Mouse (Mus musculus) stomach, embryonic 15.5 days (tissue): ENCODE measurements around the gene Lemd2. TPM values are rescaled to one million over a fixed set of nuclear protein-coding genes. Genes with fewer than 3 reads are reported as not detected.
"Not testable (repeated sequence)": the region's sequence is repeated elsewhere in the genome, so short reads cannot be mapped to it uniquely, and the experiment has no call there.

Source experiments
- ATAC-seq: fragments of 200-750 bp; cut with Nextera tagmentation; 2 replicates; pipeline ENCODE4 v1.8.0; 2017; ENCODE audit warnings: low read depth, moderate number of reproducible peaks, moderate TSS enrichment; ENCODE audit not compliant: insufficient read depth, low FRiP score
- H3K27ac ChIP-seq: fragments of 300-500 bp; sonication (generic); 2 replicates; pipeline ENCODE4 v1.5.1; 2015; ENCODE audit warnings: mild to moderate bottlenecking, inconsistent platforms
- H3K27me3 ChIP-seq: fragments of 300-500 bp; sonication (generic); replicated peaks from 2 replicates; pipeline ENCODE4 v1.6.1; 2015; ENCODE audit warnings: inconsistent platforms
- H3K36me3 ChIP-seq: fragments of 300-500 bp; sonication (generic); 2 replicates; pipeline ENCODE4 v1.6.1; 2015; ENCODE audit warnings: inconsistent platforms
- H3K4me1 ChIP-seq: fragments of 300-500 bp; sonication (generic); 2 replicates; pipeline ENCODE4 v1.6.1; 2015; ENCODE audit warnings: inconsistent platforms
- H3K4me2 ChIP-seq: fragments of 300-500 bp; sonication (generic); 2 replicates; pipeline ENCODE4 v1.6.1; 2015; ENCODE audit warnings: mild to moderate bottlenecking, inconsistent platforms
- H3K4me3 ChIP-seq: fragments of 300-500 bp; sonication (generic); replicated peaks from 2 replicates; pipeline ENCODE4 v1.5.1; 2015; ENCODE audit warnings: inconsistent platforms
- H3K9ac ChIP-seq: fragments of 300-500 bp; sonication (generic); 2 replicates; pipeline ENCODE4 v1.6.1; 2015; ENCODE audit warnings: inconsistent platforms
- H3K9me3 ChIP-seq: fragments of 300-500 bp; sonication (generic); 2 replicates; pipeline ENCODE4 v1.6.1; 2016; ENCODE audit warnings: inconsistent platforms
- WGBS: fragments of 180-500 bp; shearing (Covaris S2); methylation state at CpG from one replicate; pipeline ENCODE4 v1.1.7; 2015; 5-methylcytosine and 5-hydroxymethylcytosine counted together
- polyA plus RNA-seq: library from polyadenylated mRNA; unstranded; fragments of >200 nt; fragmentation: Nextera tagmentation; extraction: Ambion mirVana; gene quantifications from 2 replicates; pipeline ENCODE4 v1.2.1, GENCODE M21; 2015

Gene Lemd2
- polyA plus RNA-seq, 1 experiment from 2014 or later, result 14.7 TPM

DNA sequence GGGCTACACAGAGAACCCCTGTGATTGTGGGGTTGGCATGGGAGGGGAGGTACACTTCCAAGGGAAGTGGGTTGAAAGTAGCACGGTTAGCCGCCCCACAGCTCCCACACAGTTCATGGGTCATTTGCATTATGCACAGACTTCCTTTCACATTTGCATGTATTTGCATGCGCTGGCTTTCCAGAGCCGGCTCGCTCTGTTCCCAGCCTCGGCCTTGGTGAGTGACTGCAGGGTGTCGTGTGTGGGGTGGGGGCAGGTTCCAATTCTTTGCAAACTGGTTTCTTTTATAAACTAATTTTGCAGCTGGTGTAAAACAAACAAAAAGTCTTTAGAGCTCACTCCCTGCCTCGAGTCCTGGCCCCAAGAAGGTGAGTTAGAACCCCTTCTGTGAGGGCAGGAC is 34.4 kb upstream of the Lemd2 start:
- Histone ChIP-seq H3K27ac (no peak overlapping the region), H3K9me3 (no peaks in the 10 kb centered on the region), H3K36me3 (no peaks in the 10 kb centered on the region), H3K4me1 (peaks cover 18% of the 10 kb centered on the region), H3K27me3 (no peaks in the 10 kb centered on the region), H3K4me2 (no peak overlapping the region), H3K4me3 (no peak overlapping the region), H3K9ac (no peak overlapping the region)
- WGBS, result 39% methylated on average over 8 of the region's 8 CpGs
- no peak for ATAC-seq

DNA sequence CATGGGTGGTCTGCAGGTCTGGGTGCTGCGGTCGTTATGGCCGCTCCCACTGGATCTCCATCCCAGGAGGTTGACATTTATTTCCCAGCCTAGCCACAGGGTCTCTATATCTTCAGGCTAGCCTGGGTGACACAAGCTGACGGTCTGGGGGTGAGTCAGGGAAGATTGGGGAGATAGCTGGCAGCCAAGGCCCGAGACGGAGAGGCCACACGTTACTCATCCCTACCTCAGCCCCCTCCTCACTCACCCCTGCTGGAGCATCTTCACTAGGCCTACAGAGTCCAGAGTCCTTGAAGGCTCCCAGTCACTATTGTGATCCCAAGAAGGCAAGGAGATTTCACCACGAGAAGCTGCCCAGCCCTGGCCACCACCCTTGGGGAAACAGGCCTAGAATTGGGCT is 33.5 kb upstream of the Lemd2 start:
- no peak overlapping the region for H3K9ac ChIP-seq
- no peaks in the 10 kb centered on the region for H3K27me3 ChIP-seq
- 81% methylated on average over 8 of the region's 8 CpGs for WGBS
- no peak overlapping the region for H3K27ac ChIP-seq
- H3K4me1 ChIP-seq, result peaks cover 18% of the 10 kb centered on the region
- no peak overlapping the region for H3K4me2 ChIP-seq
- H3K4me3 ChIP-seq, result no peak overlapping the region
- no peak for ATAC-seq
- H3K36me3 ChIP-seq, result no peaks in the 10 kb centered on the region
- no peaks in the 10 kb centered on the region for H3K9me3 ChIP-seq

GRCm38 (mm10) chr17:27233298-27233697 is 29.0 kb upstream of the Lemd2 start:
- no peak overlapping the region for H3K4me3 ChIP-seq
- H3K9ac ChIP-seq, result no peak overlapping the region
- H3K9me3 ChIP-seq, result no peaks in the 10 kb centered on the region
- ATAC-seq, result no peak
- H3K27me3 ChIP-seq, result no peaks in the 10 kb centered on the region
- no peak overlapping the region for H3K27ac ChIP-seq
- no peaks in the 10 kb centered on the region for H3K4me1 ChIP-seq
- H3K36me3 ChIP-seq, result no peaks in the 10 kb centered on the region
- WGBS, result 79% methylated on average over 7 of the region's 7 CpGs
- no peak overlapping the region for H3K4me2 ChIP-seq

- Histone ChIP-seq H3K4me3 (no peak overlapping the region), H3K27me3 (no peaks in the 10 kb centered on the region), H3K4me1 (no peaks in the 10 kb centered on the region), H3K9me3 (no peaks in the 10 kb centered on the region), H3K9ac (no peak overlapping the region), H3K27ac (no peak overlapping the region), H3K36me3 (no peaks in the 10 kb centered on the region), H3K4me2 (no peak overlapping the region)
- no peak for ATAC-seq
- 73% methylated on average over 3 of the region's 3 CpGs for WGBS
Measured at GRCm38 (mm10) chr17:27232176-27232575, 27.9 kb upstream of the Lemd2 start.

- not testable (repeated sequence) for ATAC-seq, H3K4me2 ChIP-seq, H3K9ac ChIP-seq, H3K4me1 ChIP-seq, H3K4me3 ChIP-seq, H3K36me3 ChIP-seq, H3K9me3 ChIP-seq, H3K27ac ChIP-seq, H3K27me3 ChIP-seq
- WGBS, result 87% methylated on average over 4 of the region's 4 CpGs
Measured at GRCm38 (mm10) chr17:27231586-27231985, 27.3 kb upstream of the Lemd2 start.

DNA sequence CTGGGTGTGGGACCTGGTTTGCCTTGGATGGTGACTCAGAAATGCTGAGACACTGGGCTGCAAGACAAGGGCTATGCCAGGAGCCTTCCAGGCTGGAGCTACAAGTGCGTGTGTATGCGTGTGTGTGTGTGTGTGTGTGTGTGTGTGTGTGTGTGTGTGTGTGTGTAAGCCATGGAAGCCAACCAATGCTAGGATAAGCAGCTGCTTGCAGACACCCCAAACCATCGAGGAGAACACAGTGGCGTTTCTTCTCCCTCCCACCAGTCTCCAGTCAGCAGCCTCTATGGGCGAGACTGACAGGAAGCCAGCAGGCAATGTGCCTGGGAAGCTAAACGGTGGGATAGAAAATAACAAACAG is 26.9 kb upstream of the Lemd2 start:
- no peak overlapping the region for H3K4me3 ChIP-seq
- 61% methylated on average over 6 of the region's 6 CpGs for WGBS

GRCm38 (mm10) chr17:27230455-27231145 is 26.3 kb upstream of the Lemd2 start:
- H3K4me3 ChIP-seq, result no peak overlapping the region
- 53% methylated on average over 8 of the region's 8 CpGs for WGBS
- no peaks in the 10 kb centered on the region for H3K36me3 ChIP-seq
- H3K4me2 ChIP-seq, result no peak overlapping the region
- H3K9ac ChIP-seq, result no peak overlapping the region
- H3K27me3 ChIP-seq, result 0 out of 2 replicates have a peak, but pooled peaks cover 4% of the 10 kb centered on the region
- ATAC-seq, result no peak
- H3K27ac ChIP-seq, result no peak overlapping the region
- no peaks in the 10 kb centered on the region for H3K9me3 ChIP-seq
- no peaks in the 10 kb centered on the region for H3K4me1 ChIP-seq

More for the DNA sequence above, 26.9 kb upstream of the Lemd2 start:
- H3K9ac ChIP-seq, result no peak overlapping the region
- H3K4me2 ChIP-seq, result no peak overlapping the region
- ATAC-seq, result no peak
- no peaks in the 10 kb centered on the region for H3K4me1 ChIP-seq
- no peak overlapping the region for H3K27ac ChIP-seq
- H3K9me3 ChIP-seq, result no peaks in the 10 kb centered on the region
- 0 out of 2 replicates have a peak, but pooled peaks cover 4% of the 10 kb centered on the region for H3K27me3 ChIP-seq
- H3K36me3 ChIP-seq, result no peaks in the 10 kb centered on the region

- H3K27me3 ChIP-seq, result 0 out of 2 replicates have a peak, but pooled peaks cover 4% of the 10 kb centered on the region
- H3K36me3 ChIP-seq, result no peaks in the 10 kb centered on the region
- no peak overlapping the region for H3K27ac ChIP-seq
- H3K4me3 ChIP-seq, result no peak overlapping the region
- H3K9ac ChIP-seq, result no peak overlapping the region
- 29% methylated on average over 14 of the region's 14 CpGs for WGBS
- ATAC-seq, result no peak
- no peaks in the 10 kb centered on the region for H3K9me3 ChIP-seq
- no peak overlapping the region for H3K4me2 ChIP-seq
- H3K4me1 ChIP-seq, result no peaks in the 10 kb centered on the region
Measured at GRCm38 (mm10) chr17:27229710-27230454, 25.6 kb upstream of the Lemd2 start.

GRCm38 (mm10) chr17:27228216-27228915 is 24.1 kb upstream of the Lemd2 start:
- ATAC-seq, result no peak
- Histone ChIP-seq H3K9me3 (no peaks in the 10 kb centered on the region), H3K36me3 (no peaks in the 10 kb centered on the region), H3K4me3 (no peak overlapping the region), H3K4me1 (no peaks in the 10 kb centered on the region), H3K4me2 (no peak overlapping the region), H3K9ac (no peak overlapping the region), H3K27me3 (0 out of 2 replicates have a peak, but pooled peaks cover 4% of the 10 kb centered on the region), H3K27ac (no peak overlapping the region)
- 22% methylated on average over 11 of the region's 11 CpGs for WGBS

DNA sequence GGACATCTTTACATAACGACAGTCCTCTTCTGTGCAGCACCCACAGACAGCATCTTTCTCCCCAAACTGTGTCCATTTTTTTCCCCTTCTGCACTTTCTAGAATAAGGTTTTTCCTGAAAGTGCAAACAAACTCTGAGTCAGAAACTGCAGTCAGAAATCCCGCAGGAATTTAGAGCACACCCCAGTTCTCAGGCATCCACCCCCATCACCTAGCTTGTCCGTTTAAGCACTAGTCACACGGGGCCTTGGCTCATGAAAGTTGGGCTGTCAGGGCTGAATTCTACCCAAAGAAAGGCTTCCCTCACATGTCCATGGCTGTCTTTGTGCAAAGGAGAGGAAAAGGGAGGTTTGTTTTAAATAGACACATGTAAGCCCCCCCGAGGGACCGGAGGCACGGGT is 23.0 kb upstream of the Lemd2 start:
- H3K4me2 ChIP-seq, result no peak overlapping the region
- WGBS, result 62% methylated on average over 7 of the region's 7 CpGs
- ATAC-seq, result no peak

DNA sequence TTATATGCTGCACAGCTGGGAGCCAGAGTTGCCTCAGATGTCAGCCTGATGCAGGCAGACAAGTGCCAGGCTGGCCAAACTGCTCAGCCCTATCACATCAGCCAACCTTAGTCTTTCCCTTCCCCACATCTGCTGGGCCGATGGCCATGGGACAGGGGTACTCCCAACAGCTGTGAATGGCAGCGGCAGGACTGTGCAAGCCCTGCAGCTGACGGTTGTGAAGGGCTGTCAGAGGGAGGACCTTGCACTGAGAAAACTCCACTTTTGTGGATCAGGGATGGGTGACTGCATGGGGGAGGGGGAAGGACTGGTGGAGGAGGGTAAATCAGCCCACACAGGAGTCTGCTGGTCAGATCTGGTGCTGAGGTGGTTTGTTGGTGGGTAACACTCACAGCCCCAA is 22.4 kb upstream of the Lemd2 start:
- Histone ChIP-seq H3K27ac (no peak overlapping the region), H3K4me1 (no peaks in the 10 kb centered on the region), H3K4me2 (no peak overlapping the region), H3K4me3 (no peak overlapping the region), H3K9ac (no peak overlapping the region), H3K27me3 (0 out of 2 replicates have a peak, but pooled peaks cover 4% of the 10 kb centered on the region), H3K9me3 (no peaks in the 10 kb centered on the region), H3K36me3 (no peaks in the 10 kb centered on the region)
- 43% methylated on average over 3 of the region's 3 CpGs for WGBS
- ATAC-seq, result no peak

More for the DNA sequence above, 23.0 kb upstream of the Lemd2 start:
- Histone ChIP-seq H3K9ac (no peak overlapping the region), H3K4me1 (no peaks in the 10 kb centered on the region), H3K4me3 (no peak overlapping the region), H3K9me3 (no peaks in the 10 kb centered on the region), H3K27ac (no peak overlapping the region), H3K36me3 (no peaks in the 10 kb centered on the region), H3K27me3 (0 out of 2 replicates have a peak, but pooled peaks cover 4% of the 10 kb centered on the region)

GRCm38 (mm10) chr17:27225801-27226200 is 21.5 kb upstream of the Lemd2 start:
- 0 out of 2 replicates have a peak, but pooled peaks cover 4% of the 10 kb centered on the region for H3K27me3 ChIP-seq
- H3K27ac ChIP-seq, result no peak overlapping the region
- no peak for ATAC-seq
- no peaks in the 10 kb centered on the region for H3K9me3 ChIP-seq
- WGBS, result 72% methylated on average over 10 of the region's 10 CpGs
- H3K4me1 ChIP-seq, result no peaks in the 10 kb centered on the region
- H3K36me3 ChIP-seq, result no peaks in the 10 kb centered on the region
- no peak overlapping the region for H3K4me2 ChIP-seq
- H3K9ac ChIP-seq, result no peak overlapping the region
- no peak overlapping the region for H3K4me3 ChIP-seq
